ENCODE assay signal across 8 mouse cellular contexts in genomic region chr1:90204821-90205220, GRCm38 (mm10). TPM values are rescaled to one million over a fixed set of nuclear protein-coding genes. Genes with fewer than 3 reads are reported as not detected.
DNase-seq lines count a peak whose midpoint lies in the region; ATAC-seq and TF ChIP-seq lines count a peak whose summit lies in the region.

No protein-coding gene starts in this region.

- H3K27me3 ChIP-seq in intestine, embryonic 16.5 days (replicated peaks; ENCODE audit: control insufficient read depth, insufficient read depth, low read length), result no peaks in the 10 kb centered on the region
- H3K27me3 ChIP-seq in neural tube, embryonic 14.5 days (ENCODE audit: control insufficient read depth, insufficient read depth, low read length), result no peaks in the 10 kb centered on the region

- H3K27ac ChIP-seq in left cerebral cortex, adult 2 months, result peak overlapping the region; percentile 70
- H3K27ac ChIP-seq in embryonic fibroblast, embryonic 13.5 days (ENCODE audit: insufficient read depth, low read length), result peak overlapping the region; percentile 32
- peak overlapping the region; percentile 29; the same call in 1 of the 2 replicates for H3K27ac ChIP-seq in intestine, embryonic 16.5 days (ENCODE audit: low read length)
- H3K27ac ChIP-seq in neural tube, embryonic 14.5 days (ENCODE audit: low read depth, low read length), result peak overlapping the region; percentile 65

- ATAC-seq in intestine, embryonic 16.5 days, result no peak
- no peak for ATAC-seq in neural tube, embryonic 14.5 days (ENCODE audit: low read depth)

- H3K36me3 ChIP-seq in intestine, embryonic 16.5 days (ENCODE audit: control insufficient read depth, insufficient read depth, low read length), result no peaks in the 10 kb centered on the region
- no peaks in the 10 kb centered on the region for H3K36me3 ChIP-seq in neural tube, embryonic 14.5 days (ENCODE audit: control insufficient read depth, insufficient read depth, low read length)

- H3K4me3 ChIP-seq in left cerebral cortex, adult 2 months, result peak overlapping the region; percentile 56
- peak overlapping the region; percentile 59 for H3K4me3 ChIP-seq in embryonic fibroblast, embryonic 13.5 days (ENCODE audit: insufficient read depth, low read length)
- H3K4me3 ChIP-seq in intestine, embryonic 16.5 days (ENCODE audit: low read length), result peak overlapping the region; percentile 55
- peak overlapping the region; percentile 43 for H3K4me3 ChIP-seq in neural tube, embryonic 14.5 days (ENCODE audit: low read depth, low read length)

- no peaks in the 10 kb centered on the region for H3K9me3 ChIP-seq in intestine, embryonic 16.5 days (ENCODE audit: control insufficient read depth, low read length)
- H3K9me3 ChIP-seq in neural tube, embryonic 14.5 days (ENCODE audit: control insufficient read depth, low read length), result no peaks in the 10 kb centered on the region

- no peak for DNase-seq in left cerebral cortex, adult 2 months (ENCODE audit: extremely low spot score in 1 of 2, low spot score in 2 of 2)
- DNase-seq in left cerebral cortex, adult 8-10 months (ENCODE audit: low spot score in 2 of 2), result no peak
- no peak for DNase-seq in embryo, embryonic 9.5 days (ENCODE audit: extremely low spot score)
- DNase-seq in ovary, adult 18-20 months (ENCODE audit: low spot score), result no peak
- DNase-seq in gastrocnemius, adult 18-20 months (ENCODE audit: low spot score), result no peak

- H3K4me2 ChIP-seq in intestine, embryonic 16.5 days (ENCODE audit: low read depth, low read length), result peak overlapping the region; percentile 70
- H3K4me2 ChIP-seq in neural tube, embryonic 14.5 days (ENCODE audit: low read depth, low read length), result peak overlapping the region; percentile 63

- intact Hi-C loops in left cerebral cortex, adult 2 months (cut with DNase I), result loop anchor here (1.0 to 5.0 kb wide), 2 partner anchors 152 to 383 kb away; no protein-coding TSS in a partner anchor

- TF ChIP-seq POLR2A in embryonic fibroblast, embryonic 13.5 days (IDR thresholded peaks at IDR 0.05; ENCODE audit: low read depth, low read length), result no peak; the same call in 1 of the 2 replicates

- H3K4me1 ChIP-seq in embryonic fibroblast, embryonic 13.5 days (ENCODE audit: control insufficient read depth, insufficient read depth, low read length), result peaks cover 7% of the 10 kb centered on the region
- H3K4me1 ChIP-seq in intestine, embryonic 16.5 days (ENCODE audit: control insufficient read depth, insufficient read depth, low read length), result peaks cover 22% of the 10 kb centered on the region
- peaks cover 27% of the 10 kb centered on the region for H3K4me1 ChIP-seq in neural tube, embryonic 14.5 days (ENCODE audit: control insufficient read depth, insufficient read depth, low read length)

- peak overlapping the region; percentile 45 for H3K9ac ChIP-seq in intestine, embryonic 16.5 days (ENCODE audit: low read depth, low read length)
- H3K9ac ChIP-seq in neural tube, embryonic 14.5 days (replicated peaks; ENCODE audit: low read depth, low read length), result peak overlapping the region; percentile 49; the same call in 1 of the 2 replicates

- no peak for TF ChIP-seq CTCF in left cerebral cortex, adult 2 months (IDR thresholded peaks at IDR 0.05)
- no peak for TF ChIP-seq CTCF in embryonic fibroblast, embryonic 13.5 days (IDR thresholded peaks at IDR 0.05; ENCODE audit: borderline replicate concordance, insufficient read depth, low read length)

- WGBS in intestine, embryonic 16.5 days, result 55% methylated on average over 1 of the region's 1 CpGs
- WGBS in neural tube, embryonic 14.5 days, result 14% methylated on average over 1 of the region's 1 CpGs

RNA-seq across cellular contexts. Expression of gene Ackr3, which starts 1.0 kb away (rescaled TPM):
- 1 to 10 TPM; 7.4 to 9.9 TPM for total RNA-seq in left cerebral cortex, adult 2 months (2021)
- 1 to 10 TPM; 5.8 to 9.9 (median 7.0) TPM for total RNA-seq in left cerebral cortex, adult 8-10 months (2022)
- polyA plus RNA-seq in embryonic fibroblast, embryonic 13.5 days (2011; ENCODE audit: insufficient read length, low read depth, missing spikeins), result 21.9 and 28.2 TPM in 2 replicates
- 11.8 and 12.7 TPM in 2 replicates for polyA plus RNA-seq in intestine, embryonic 16.5 days (2015; fragmentation: Nextera tagmentation; extraction: Ambion mirVana)
- polyA plus RNA-seq in neural tube, embryonic 14.5 days (2014; fragmentation: Nextera tagmentation; extraction: Ambion mirVana), result 8.7 and 10.8 TPM in 2 replicates
- 10 to 100 TPM in 1 of 2 experiments, 1 to 10 TPM in 1; 9.0 to 12.1 TPM for total RNA-seq in gastrocnemius, adult 18-20 months (2021)

RNA-seq across cellular contexts. Expression of gene Iqca, which starts 51.6 kb away (rescaled TPM):
- total RNA-seq in left cerebral cortex, adult 2 months (2021), result under 1 TPM; 0.29 to 0.75 TPM
- total RNA-seq in left cerebral cortex, adult 8-10 months (2022), result 1 to 10 TPM in 3 of 4 experiments, under 1 TPM in 1; 0.52 to 1.5 (median 1.2) TPM
- polyA plus RNA-seq in embryonic fibroblast, embryonic 13.5 days (2011; ENCODE audit: insufficient read length, low read depth, missing spikeins), result not detected in 2 replicates
- 0.15 TPM in 1 of 2 replicates, not detected in the other for polyA plus RNA-seq in intestine, embryonic 16.5 days (2015; fragmentation: Nextera tagmentation; extraction: Ambion mirVana)
- 0.70 TPM in 1 of 2 replicates, not detected in the other for polyA plus RNA-seq in neural tube, embryonic 14.5 days (2014; fragmentation: Nextera tagmentation; extraction: Ambion mirVana)
- not detected for total RNA-seq in gastrocnemius, adult 18-20 months (2021)
